Mouse (Mus musculus) kidney, adult 2 months (tissue): ENCODE measurements around the gene Pacrg. TPM values are rescaled to one million over a fixed set of nuclear protein-coding genes. Genes with fewer than 3 reads are reported as not detected.

Source experiments
- DNase-seq: peaks from one replicate; pipeline ENCODE4 v3.0.0; 2021
- H3K27ac ChIP-seq: fragments of 200-500 bp; 2 replicates; pipeline ENCODE4 v1.5.1; 2012; ENCODE audit warnings: low read depth, low read length, control low read depth, inconsistent platforms; ENCODE audit not compliant: insufficient read depth
- H3K27me3 ChIP-seq: fragments of 200-500 bp; replicated peaks from 2 replicates; pipeline ENCODE4 v1.6.1; 2012; ENCODE audit warnings: mild to moderate bottlenecking, moderate library complexity, low read length, inconsistent platforms; ENCODE audit not compliant: control insufficient read depth, insufficient read depth
- H3K36me3 ChIP-seq: fragments of 200-500 bp; 2 replicates; pipeline ENCODE4 v1.6.1; 2012; ENCODE audit warnings: mild to moderate bottlenecking, moderate library complexity, low read length, inconsistent platforms; ENCODE audit not compliant: control insufficient read depth, insufficient read depth
- H3K4me1 ChIP-seq: fragments of 200-500 bp; 2 replicates; pipeline ENCODE4 v1.6.1; 2011; ENCODE audit warnings: low read length; ENCODE audit not compliant: control insufficient read depth, insufficient read depth
- H3K4me3 ChIP-seq: fragments of 200-500 bp; 2 replicates; pipeline ENCODE4 v1.5.1; 2011; ENCODE audit warnings: mild to moderate bottlenecking, low read depth, low read length, control low read depth; ENCODE audit not compliant: insufficient read depth
- CTCF ChIP-seq: fragments of 200-500 bp; conservative IDR thresholded peaks from 2 replicates; pipeline ENCODE4 v1.5.1; 2011; ENCODE audit warnings: low read depth, mild to moderate bottlenecking, control low read depth, low read length, moderate library complexity, mixed read lengths; ENCODE audit not compliant: insufficient read depth, insufficient read length
- POLR2A ChIP-seq: fragments of 200-500 bp; IDR thresholded peaks from one replicate; pipeline ENCODE4 v1.6.1; 2011; ENCODE audit warnings: low read depth, low read length, control low read depth
- WGBS: fragments of 180-500 bp; shearing (Covaris S2); methylation state at CpG from one replicate; pipeline ENCODE4 v1.1.7; 2018; 5-methylcytosine and 5-hydroxymethylcytosine counted together
- polyA plus RNA-seq: library from polyadenylated mRNA; depleted of rRNA; stranded (reverse); fragments of >200 nt; gene quantifications from 2 replicates; pipeline ENCODE4 v1.2.3, GENCODE M21; 2012

Gene Pacrg
- polyA plus RNA-seq, 1 experiment: 2.7 TPM

GRCm38 (mm10) chr17:10397924-10398627 lies 442.0 kb downstream of the Pacrg start:
- DNase-seq: no peak
- no peak for TF ChIP-seq POLR2A
- TF ChIP-seq CTCF: no peak
- Histone ChIP-seq H3K27ac (no peak overlapping the region), H3K27me3 (no peaks in the 10 kb centered on the region), H3K4me1 (no peaks in the 10 kb centered on the region; the same call in 1 of the 2 replicates), H3K36me3 (no peaks in the 10 kb centered on the region), H3K4me3 (no peak overlapping the region)
- WGBS: 83% methylated on average over 10 of the region's 10 CpGs

GRCm38 (mm10) chr17:10397336-10397735 lies 442.8 kb downstream of the Pacrg start:
- Histone ChIP-seq H3K4me1 (no peaks in the 10 kb centered on the region; the same call in 1 of the 2 replicates), H3K4me3 (no peak overlapping the region), H3K27ac (no peak overlapping the region), H3K36me3 (no peaks in the 10 kb centered on the region), H3K27me3 (no peaks in the 10 kb centered on the region)
- no peak for DNase-seq
- WGBS: 58% methylated on average over 11 of the region's 11 CpGs
- TF ChIP-seq POLR2A: no peak
- no peak for TF ChIP-seq CTCF

- TF ChIP-seq CTCF (no peak), POLR2A (no peak)
- H3K27ac ChIP-seq: no peak overlapping the region
- no peak for DNase-seq
Observed at GRCm38 (mm10) chr17:10396863-10397262, 443.2 kb downstream of the Pacrg start.

GRCm38 (mm10) chr17:10394855-10395254 lies 445.3 kb downstream of the Pacrg start:
- Histone ChIP-seq H3K4me3 (no peak overlapping the region), H3K27ac (no peak overlapping the region), H3K36me3 (no peaks in the 10 kb centered on the region), H3K4me1 (peaks cover 3% of the 10 kb centered on the region; the same call in 1 of the 2 replicates), H3K27me3 (no peaks in the 10 kb centered on the region)
- TF ChIP-seq CTCF (no peak), POLR2A (no peak)
- no peak for DNase-seq
- 83% methylated on average over 8 of the region's 8 CpGs for WGBS

More at GRCm38 (mm10) chr17:10396863-10397262, 443.2 kb downstream of the Pacrg start:
- 91% methylated on average over 6 of the region's 6 CpGs for WGBS
- no peaks in the 10 kb centered on the region; the same call in 1 of the 2 replicates for H3K4me1 ChIP-seq
- no peaks in the 10 kb centered on the region for H3K36me3 ChIP-seq
- H3K4me3 ChIP-seq: no peak overlapping the region
- H3K27me3 ChIP-seq: no peaks in the 10 kb centered on the region

GRCm38 (mm10) chr17:10393766-10394165 lies 446.3 kb downstream of the Pacrg start:
- H3K27me3 ChIP-seq: no peaks in the 10 kb centered on the region
- no peak for TF ChIP-seq CTCF
- TF ChIP-seq POLR2A: no peak
- peaks cover 8% of the 10 kb centered on the region; the same call in 1 of the 2 replicates for H3K4me1 ChIP-seq
- DNase-seq: no peak
- no peaks in the 10 kb centered on the region for H3K36me3 ChIP-seq
- H3K4me3 ChIP-seq: no peak overlapping the region
- 90% methylated on average over 4 of the region's 4 CpGs for WGBS
- no peak overlapping the region for H3K27ac ChIP-seq

GRCm38 (mm10) chr17:10392342-10393034 lies 447.6 kb downstream of the Pacrg start:
- TF ChIP-seq POLR2A (no peak), CTCF (no peak)
- peaks cover 8% of the 10 kb centered on the region; the same call in 1 of the 2 replicates for H3K4me1 ChIP-seq
- H3K27me3 ChIP-seq: no peaks in the 10 kb centered on the region
- no peak overlapping the region for H3K4me3 ChIP-seq
- 85% methylated on average over 14 of the region's 14 CpGs for WGBS
- no peaks in the 10 kb centered on the region for H3K36me3 ChIP-seq
- no peak overlapping the region for H3K27ac ChIP-seq
- no peak for DNase-seq
